Mouse (Mus musculus) cerebellum, adult 2 months (tissue): Measurements from ENCODE around the gene Gm17657.

Experiments used
- CTCF ChIP-seq: fragments of 200-500 bp; IDR thresholded peaks from 2 replicates; pipeline ENCODE4 v1.5.1; 2011; ENCODE audit warnings: low read depth, mild to moderate bottlenecking, control low read depth, low read length, moderate library complexity, borderline replicate concordance; ENCODE audit not compliant: insufficient read depth
- POLR2A ChIP-seq: fragments of 200-500 bp; IDR thresholded peaks from 2 replicates; pipeline ENCODE4 v1.6.1; 2011; ENCODE audit warnings: low read length, control low read depth, borderline replicate concordance; ENCODE audit not compliant: insufficient read depth

DNA sequence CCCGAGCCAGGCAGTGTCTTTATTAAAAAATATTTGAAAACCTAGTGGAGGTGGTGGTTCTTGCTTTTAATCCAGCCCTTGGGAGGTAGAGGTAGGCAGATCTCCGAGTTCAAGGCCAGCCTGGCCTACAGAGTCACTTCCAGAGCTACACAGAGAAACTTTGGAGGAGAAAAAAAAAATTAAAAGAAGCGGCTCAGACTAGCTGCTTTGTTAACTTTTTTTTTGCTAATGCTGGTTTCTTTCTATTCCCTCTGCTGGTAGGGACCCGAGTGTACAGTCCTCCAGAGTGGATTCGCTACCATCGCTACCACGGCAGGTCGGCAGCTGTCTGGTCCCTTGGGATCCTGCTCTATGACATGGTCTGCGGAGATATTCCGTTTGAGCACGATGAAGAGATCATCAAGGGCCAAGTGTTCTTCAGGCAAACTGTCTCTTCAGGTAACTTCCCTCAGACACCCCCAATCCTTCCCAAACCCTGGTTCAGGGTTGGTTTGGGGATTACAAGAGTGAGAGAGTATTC, 55.9 kb downstream of the Gm17657 start:
- TF ChIP-seq CTCF: no peak
- TF ChIP-seq POLR2A: no peak
